Comparison of ENCODE assay signal across 10 mouse cellular contexts in the genomic region with DNA sequence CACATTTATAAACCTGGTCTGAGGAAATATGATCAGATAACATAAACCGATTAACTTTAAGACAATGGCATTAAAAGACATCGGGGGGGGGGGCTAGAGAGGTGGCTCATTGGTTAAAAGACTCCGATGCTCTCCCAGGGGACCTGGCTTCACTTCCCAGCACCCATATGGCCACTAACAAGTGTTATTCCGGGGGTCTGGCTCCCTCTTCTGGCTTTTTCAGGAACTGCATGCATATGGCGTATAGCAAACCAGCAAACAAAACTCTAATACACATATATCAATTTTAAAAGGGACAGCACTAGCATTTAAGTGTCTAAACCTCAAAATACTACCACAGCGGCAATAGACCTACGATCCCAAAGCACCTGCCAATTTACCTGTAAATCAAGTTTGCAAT.
DNase-seq lines count a peak whose midpoint lies in the region; ATAC-seq and TF ChIP-seq lines count a peak whose summit lies in the region.
"Had no signal": no experiment of that assay in that cellular context is flagged by ENCODE, and none has a peak within 500 bp of the region (broad histone marks: within the 10 kb centered on the region; RNA-seq: fewer than 3 reads in every experiment).

No protein-coding gene starts in this region.

- no peaks in the 10 kb centered on the region for H3K79me2 ChIP-seq in heart, adult 2 months (replicated peaks; ENCODE audit: control insufficient read depth, insufficient read depth, low read length)

- peak; percentile 17 for ATAC-seq in activated CD4-positive, CD25-positive, alpha-beta regulatory T cell, adult 4 months
- no peak for ATAC-seq in frontal cortex, adult (ENCODE audit: low TSS enrichment)

- no peak for DNase-seq in heart, adult 2 months
- DNase-seq in heart, embryonic 10.5 days (ENCODE audit: low spot score): no peak
- no peak for DNase-seq in testis, postnatal 14 days (ENCODE audit: low spot score)
- DNase-seq in urinary bladder, adult 2 months (ENCODE audit: low spot score): no peak
- DNase-seq: gastrocnemius, postnatal 36 days; lung, postnatal 10 days had no signal

- H3K9ac ChIP-seq in heart, adult 2 months (ENCODE audit: low read depth, low read length): no peak overlapping the region
- H3K9ac ChIP-seq: kidney, embryonic 15.5 days had no signal

- no peak overlapping the region for H3K4me3 ChIP-seq in heart, adult 2 months
- no peak overlapping the region for H3K4me3 ChIP-seq in heart, embryonic 10.5 days
- H3K4me3 ChIP-seq in testis, adult 2 months (ENCODE audit: control insufficient read depth, low read depth, low read length): no peak overlapping the region
- H3K4me3 ChIP-seq: kidney, embryonic 15.5 days had no signal

- intact Hi-C loops in heart, adult 2 months (cut with DNase I): no loop called here

- no peaks in the 10 kb centered on the region for H3K9me3 ChIP-seq in heart, embryonic 10.5 days
- H3K9me3 ChIP-seq: kidney, embryonic 15.5 days had no signal

- no peaks in the 10 kb centered on the region for H3K4me1 ChIP-seq in heart, adult 2 months (ENCODE audit: control insufficient read depth, insufficient read depth, low read length)
- H3K4me1 ChIP-seq in heart, embryonic 10.5 days: peaks cover 13% of the 10 kb centered on the region
- H3K4me1 ChIP-seq in testis, adult 2 months (ENCODE audit: control insufficient read depth, insufficient read depth, low read length): no peaks in the 10 kb centered on the region

- no peaks in the 10 kb centered on the region for H3K27me3 ChIP-seq in heart, adult 2 months (ENCODE audit: control insufficient read depth, insufficient read depth, low read length)
- no peaks in the 10 kb centered on the region for H3K27me3 ChIP-seq in heart, embryonic 10.5 days (ENCODE audit: insufficient read depth, poor library complexity, severe bottlenecking)
- H3K27me3 ChIP-seq in testis, adult 2 months (ENCODE audit: control insufficient read depth, insufficient read depth, low read length): no peaks in the 10 kb centered on the region
- H3K27me3 ChIP-seq: kidney, embryonic 15.5 days had no signal

- no peak for TF ChIP-seq POLR2A in heart, adult 2 months (IDR thresholded peaks at IDR 0.05; ENCODE audit: insufficient read depth, low read depth, low read length)
- no peak for TF ChIP-seq POLR2A in testis, adult 2 months (IDR thresholded peaks at IDR 0.05; ENCODE audit: control insufficient read depth, low read depth, low read length)

- TF ChIP-seq EP300 in heart, adult 2 months (IDR thresholded peaks at IDR 0.05; ENCODE audit: insufficient read depth, low read depth, low read length): no peak

- WGBS in heart, adult 2 months: 88% methylated on average over 7 of the region's 7 CpGs
- 90% methylated on average over 7 of the region's 7 CpGs for WGBS in heart, embryonic 10.5 days

- H3K27ac ChIP-seq in heart, adult 2 months: no peak overlapping the region
- H3K27ac ChIP-seq in heart, embryonic 10.5 days: no peak overlapping the region
- no peak overlapping the region for H3K27ac ChIP-seq in testis, adult 2 months (ENCODE audit: control insufficient read depth, insufficient read depth, low read depth, low read length)
- H3K27ac ChIP-seq: kidney, embryonic 15.5 days had no signal

- H3K36me3 ChIP-seq in heart, adult 2 months (ENCODE audit: control insufficient read depth, insufficient read depth, low read length): no peaks in the 10 kb centered on the region
- peaks cover 45% of the 10 kb centered on the region for H3K36me3 ChIP-seq in heart, embryonic 10.5 days
- no peaks in the 10 kb centered on the region for H3K36me3 ChIP-seq in testis, adult 2 months (ENCODE audit: control insufficient read depth, insufficient read depth, low read length)

- TF ChIP-seq CTCF in heart, adult 2 months (IDR thresholded peaks at IDR 0.05): peak; percentile 41
- peak; percentile 34; the same call in 1 of the 2 replicates for TF ChIP-seq CTCF in testis, adult 2 months (IDR thresholded peaks at IDR 0.05; ENCODE audit: control insufficient read depth, insufficient read depth, insufficient replicate concordance, low read depth, low read length)
